Mouse (Mus musculus): ENCODE data around the gene Olfr1496. TPM values are rescaled to one million over a fixed set of nuclear protein-coding genes. Genes with fewer than 3 reads are reported as not detected.
"Not testable (repeated sequence)": the region's sequence is repeated elsewhere in the genome, so short reads cannot be mapped to it uniquely, and the experiment has no call there.

Gene Olfr1496
- polyA plus RNA-seq (2014; fragmentation: Nextera tagmentation; extraction: Ambion mirVana): not detected in 2 replicates

- H3K9me3 ChIP-seq (ENCODE audit: control insufficient read depth, low read length): no peaks in the 10 kb centered on the region
- H3K27me3 ChIP-seq (ENCODE audit: control insufficient read depth, insufficient read depth, low read length): no peaks in the 10 kb centered on the region
- H3K36me3 ChIP-seq (ENCODE audit: control insufficient read depth, insufficient read depth, low read length): no peaks in the 10 kb centered on the region
- no peak within 1 kb of the TSS for H3K4me3 ChIP-seq (ENCODE audit: low read length)
- 91% methylated on average over 1 of the region's 1 CpGs for WGBS
- H3K4me2 ChIP-seq (replicated peaks; ENCODE audit: low read depth, low read length): no peak within 1 kb of the TSS
- H3K27ac ChIP-seq (ENCODE audit: low read depth, low read length): no peak within 1 kb of the TSS
- no peak within 1 kb of the TSS for H3K9ac ChIP-seq (ENCODE audit: low read depth, low read length)
- ATAC-seq (ENCODE audit: low FRiP score, low TSS enrichment): no peak
- H3K4me1 ChIP-seq (ENCODE audit: control insufficient read depth, insufficient read depth, low read length): no peaks in the 10 kb centered on the region
These were observed at the start of gene Olfr1496 for GRCm38 (mm10) chr19:13777578-13777977. Olfr1496 (plus strand) TSS chr19:13777878.

DNA sequence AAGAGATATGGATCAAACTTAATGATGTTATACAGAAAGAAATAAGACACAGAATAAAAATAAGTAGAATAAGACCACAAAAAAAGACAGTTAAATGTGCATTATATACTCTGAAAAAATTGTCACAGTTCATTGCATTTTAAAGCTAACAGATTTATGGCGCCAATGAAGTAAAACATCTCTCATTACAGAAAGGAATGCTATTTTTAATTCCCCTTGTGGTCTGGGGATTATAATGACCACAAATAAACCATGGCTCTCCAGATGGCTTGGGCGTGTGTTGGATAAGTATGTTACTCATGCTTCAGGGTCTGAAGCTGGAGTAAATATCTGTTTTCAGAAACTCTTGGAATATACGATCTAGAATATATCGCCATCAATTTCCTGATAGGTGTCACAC, 38.2 kb upstream of the Olfr1496 start, which contains the start of gene Olfr1494:
Gene Olfr1494, plus strand, starts transcription at position 301 of the 400 bp plus-strand sequence.
- WGBS: 75% methylated on average over 4 of the region's 4 CpGs
- Histone ChIP-seq H3K4me3 (ENCODE audit: low read length) (no peak within 1 kb of the TSS), H3K9me3 (ENCODE audit: control insufficient read depth, low read length) (no peaks in the 10 kb centered on the region), H3K9ac (ENCODE audit: low read depth, low read length) (no peak within 1 kb of the TSS), H3K36me3 (ENCODE audit: control insufficient read depth, insufficient read depth, low read length) (no peaks in the 10 kb centered on the region), H3K27ac (ENCODE audit: low read depth, low read length) (no peak within 1 kb of the TSS), H3K4me1 (ENCODE audit: control insufficient read depth, insufficient read depth, low read length) (no peaks in the 10 kb centered on the region), H3K4me2 (replicated peaks; ENCODE audit: low read depth, low read length) (no peak within 1 kb of the TSS), H3K27me3 (ENCODE audit: control insufficient read depth, insufficient read depth, low read length) (no peaks in the 10 kb centered on the region)
- ATAC-seq (ENCODE audit: low FRiP score, low TSS enrichment): no peak

DNA sequence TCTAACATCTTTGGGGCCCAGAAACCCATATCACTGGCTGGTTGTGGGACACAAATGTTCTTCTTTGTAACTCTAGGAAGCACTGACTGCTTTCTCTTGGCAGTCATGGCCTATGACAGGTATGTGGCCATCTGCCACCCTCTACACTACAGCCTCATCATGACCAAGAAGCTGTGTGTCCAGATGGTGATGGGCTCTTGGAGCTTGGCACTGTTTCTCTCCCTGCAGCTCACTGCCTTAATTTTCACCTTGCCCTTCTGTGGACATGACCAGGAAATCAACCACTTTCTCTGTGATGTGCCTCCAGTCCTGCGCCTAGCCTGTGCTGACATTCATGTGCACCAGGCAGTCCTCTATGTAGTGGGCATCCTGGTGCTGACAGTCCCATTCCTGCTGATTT, 28.3 kb upstream of the Olfr1496 start:
- H3K36me3 ChIP-seq (ENCODE audit: control insufficient read depth, insufficient read depth, low read length): no peaks in the 10 kb centered on the region
- ATAC-seq (ENCODE audit: low FRiP score, low TSS enrichment): no peak
- H3K9me3 ChIP-seq (ENCODE audit: control insufficient read depth, low read length): no peaks in the 10 kb centered on the region
- H3K4me3 ChIP-seq (ENCODE audit: low read length): no peak overlapping the region
- H3K4me2 ChIP-seq (replicated peaks; ENCODE audit: low read depth, low read length): no peak overlapping the region
- no peak overlapping the region for H3K27ac ChIP-seq (ENCODE audit: low read depth, low read length)
- no peak overlapping the region for H3K9ac ChIP-seq (ENCODE audit: low read depth, low read length)
- WGBS: 89% methylated on average over 1 of the region's 1 CpGs
- no peaks in the 10 kb centered on the region for H3K27me3 ChIP-seq (ENCODE audit: control insufficient read depth, insufficient read depth, low read length)
- H3K4me1 ChIP-seq (ENCODE audit: control insufficient read depth, insufficient read depth, low read length): no peaks in the 10 kb centered on the region

DNA sequence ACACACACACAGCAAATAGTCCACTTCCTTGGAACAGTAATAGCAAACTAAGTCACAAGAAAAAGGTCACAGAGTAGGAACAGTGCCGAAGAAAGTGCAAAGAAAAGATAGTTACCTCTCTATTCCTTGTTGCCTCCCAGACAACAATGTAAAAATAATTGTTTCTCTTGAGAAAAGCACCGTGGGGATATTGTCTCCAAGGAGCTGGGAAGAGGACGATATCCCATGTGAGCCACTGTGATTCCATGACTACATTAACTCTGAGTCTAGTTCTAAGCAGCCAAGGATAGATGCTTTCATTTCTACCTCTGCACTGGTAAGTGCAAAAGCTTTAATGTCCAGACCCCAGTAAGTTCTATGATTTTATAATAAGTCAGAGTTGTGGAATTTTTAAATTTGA, 13.4 kb upstream of the Olfr1496 start, which contains the start of gene Olfr1495:
Gene Olfr1495, plus strand, starts transcription at position 301 of the 400 bp plus-strand sequence.
- 83% methylated on average over 3 of the region's 3 CpGs for WGBS
- H3K4me2 ChIP-seq (replicated peaks; ENCODE audit: low read depth, low read length): no peak within 1 kb of the TSS
- H3K27me3 ChIP-seq (ENCODE audit: control insufficient read depth, insufficient read depth, low read length): no peaks in the 10 kb centered on the region

GRCm38 (mm10) chr19:13768565-13769276, 9.0 kb upstream of the Olfr1496 start:
- H3K4me3 ChIP-seq (ENCODE audit: low read length): no peak overlapping the region
- ATAC-seq (ENCODE audit: low FRiP score, low TSS enrichment): no peak
- H3K36me3 ChIP-seq (ENCODE audit: control insufficient read depth, insufficient read depth, low read length): no peaks in the 10 kb centered on the region
- no peak overlapping the region for H3K9ac ChIP-seq (ENCODE audit: low read depth, low read length)
- no peaks in the 10 kb centered on the region for H3K9me3 ChIP-seq (ENCODE audit: control insufficient read depth, low read length)
- no peaks in the 10 kb centered on the region for H3K4me1 ChIP-seq (ENCODE audit: control insufficient read depth, insufficient read depth, low read length)
- WGBS: 89% methylated on average over 9 of the region's 9 CpGs
- no peak overlapping the region for H3K4me2 ChIP-seq (replicated peaks; ENCODE audit: low read depth, low read length)
- H3K27ac ChIP-seq (ENCODE audit: low read depth, low read length): no peak overlapping the region
- no peaks in the 10 kb centered on the region for H3K27me3 ChIP-seq (ENCODE audit: control insufficient read depth, insufficient read depth, low read length)

More for the DNA sequence above, 13.4 kb upstream of the Olfr1496 start, which contains the start of gene Olfr1495:
- no peak for ATAC-seq (ENCODE audit: low FRiP score, low TSS enrichment)
- Histone ChIP-seq H3K4me1 (ENCODE audit: control insufficient read depth, insufficient read depth, low read length) (no peaks in the 10 kb centered on the region), H3K36me3 (ENCODE audit: control insufficient read depth, insufficient read depth, low read length) (no peaks in the 10 kb centered on the region), H3K9ac (ENCODE audit: low read depth, low read length) (no peak within 1 kb of the TSS), H3K9me3 (ENCODE audit: control insufficient read depth, low read length) (no peaks in the 10 kb centered on the region), H3K4me3 (ENCODE audit: low read length) (no peak within 1 kb of the TSS), H3K27ac (ENCODE audit: low read depth, low read length) (no peak within 1 kb of the TSS)

DNA sequence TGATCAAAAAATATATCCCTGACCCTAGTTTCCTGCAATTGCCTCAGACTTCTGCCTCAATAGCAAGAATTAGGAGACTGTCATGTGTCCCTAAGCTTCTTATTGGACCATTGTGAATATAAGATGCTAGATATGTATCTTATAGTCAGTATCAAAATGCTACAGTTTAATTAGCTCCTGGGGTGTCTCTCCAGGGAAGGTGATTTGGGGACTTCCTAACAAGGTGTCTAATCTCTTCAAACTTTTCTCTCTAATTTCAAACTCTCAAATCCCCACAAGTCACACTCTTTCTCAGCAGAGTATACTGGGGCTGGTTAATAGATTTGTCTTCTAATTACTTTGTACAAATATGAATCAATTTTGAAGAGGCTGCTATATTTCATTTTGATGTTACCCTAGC, 20.4 kb downstream of the Olfr1496 start, which contains the start of gene Olfr1497:
Gene Olfr1497, minus strand, starts transcription at position 101 of the 400 bp plus-strand sequence.
- ATAC-seq (ENCODE audit: low FRiP score, low TSS enrichment): no peak
- Histone ChIP-seq H3K36me3 (ENCODE audit: control insufficient read depth, insufficient read depth, low read length) (no peaks in the 10 kb centered on the region), H3K9me3 (ENCODE audit: control insufficient read depth, low read length) (no peaks in the 10 kb centered on the region), H3K9ac (ENCODE audit: low read depth, low read length) (no peak within 1 kb of the TSS), H3K4me3 (ENCODE audit: low read length) (no peak within 1 kb of the TSS), H3K27ac (ENCODE audit: low read depth, low read length) (no peak within 1 kb of the TSS), H3K4me2 (replicated peaks; ENCODE audit: low read depth, low read length) (no peak within 1 kb of the TSS), H3K4me1 (ENCODE audit: control insufficient read depth, insufficient read depth, low read length) (no peaks in the 10 kb centered on the region), H3K27me3 (ENCODE audit: control insufficient read depth, insufficient read depth, low read length) (no peaks in the 10 kb centered on the region)

- H3K9ac ChIP-seq (ENCODE audit: low read depth, low read length); H3K4me3 ChIP-seq (ENCODE audit: low read length); ATAC-seq (ENCODE audit: low FRiP score, low TSS enrichment); H3K27me3 ChIP-seq (ENCODE audit: control insufficient read depth, insufficient read depth, low read length); H3K27ac ChIP-seq (ENCODE audit: low read depth, low read length); H3K4me1 ChIP-seq (ENCODE audit: control insufficient read depth, insufficient read depth, low read length); H3K4me2 ChIP-seq (replicated peaks; ENCODE audit: low read depth, low read length); H3K36me3 ChIP-seq (ENCODE audit: control insufficient read depth, insufficient read depth, low read length); H3K9me3 ChIP-seq (ENCODE audit: control insufficient read depth, low read length): not testable (repeated sequence)
- 74% methylated on average over 1 of the region's 1 CpGs for WGBS
These were observed 27.8 kb downstream of the Olfr1496 start for GRCm38 (mm10) chr19:13805486-13805885.

DNA sequence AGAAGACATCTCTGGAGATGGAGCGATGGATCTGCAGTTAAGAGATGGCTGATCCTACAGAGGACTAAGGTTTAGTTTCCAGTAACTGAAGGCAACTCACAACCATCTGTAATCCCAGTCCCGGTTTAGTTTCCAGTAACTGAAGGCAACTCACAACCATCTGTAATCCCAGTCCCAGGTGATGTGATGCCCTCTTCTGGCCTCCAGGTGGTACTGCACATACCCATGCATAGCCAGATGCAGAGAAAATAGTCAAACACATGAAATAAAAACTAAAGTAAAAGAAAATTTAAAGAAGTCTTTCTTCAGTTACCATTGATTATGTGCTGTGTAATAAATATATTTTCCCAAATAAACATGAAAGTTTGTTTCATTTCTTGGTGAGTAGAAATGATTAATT, 35.1 kb downstream of the Olfr1496 start:
- whole genome bisulfite sequencing: 70% methylated on average over 2 of the region's 2 CpGs
- no peak overlapping the region for H3K9ac ChIP-seq (ENCODE audit: low read depth, low read length)
- H3K4me1 ChIP-seq (ENCODE audit: control insufficient read depth, insufficient read depth, low read length): no peaks in the 10 kb centered on the region
- no peak overlapping the region for H3K4me2 ChIP-seq (replicated peaks; ENCODE audit: low read depth, low read length)
- ATAC-seq (ENCODE audit: low FRiP score, low TSS enrichment): no peak
- H3K9me3 ChIP-seq (ENCODE audit: control insufficient read depth, low read length): no peaks in the 10 kb centered on the region
- H3K27me3 ChIP-seq (ENCODE audit: control insufficient read depth, insufficient read depth, low read length): no peaks in the 10 kb centered on the region
- no peak overlapping the region for H3K4me3 ChIP-seq (ENCODE audit: low read length)
- no peak overlapping the region for H3K27ac ChIP-seq (ENCODE audit: low read depth, low read length)
- no peaks in the 10 kb centered on the region for H3K36me3 ChIP-seq (ENCODE audit: control insufficient read depth, insufficient read depth, low read length)

DNA sequence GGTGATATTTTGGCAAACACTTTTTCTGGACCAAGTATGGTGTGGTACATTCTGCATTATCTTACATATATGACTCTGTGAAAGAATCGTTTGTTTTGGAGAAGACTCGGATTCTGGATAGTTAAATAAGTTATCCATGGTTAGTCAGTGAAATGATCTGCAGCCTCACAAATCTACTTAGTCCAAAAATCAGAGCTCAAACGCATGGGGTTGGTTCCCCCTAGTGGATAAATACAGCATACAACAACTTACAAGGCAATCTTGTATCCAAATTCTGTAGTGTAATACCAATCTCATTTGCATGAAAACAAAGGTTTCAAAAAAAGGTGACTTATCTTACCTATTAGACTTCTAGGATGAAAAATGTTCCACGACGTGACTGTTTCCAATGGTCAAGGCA, 41.1 kb downstream of the Olfr1496 start:
- no peaks in the 10 kb centered on the region for H3K27me3 ChIP-seq (ENCODE audit: control insufficient read depth, insufficient read depth, low read length)
- no peaks in the 10 kb centered on the region for H3K36me3 ChIP-seq (ENCODE audit: control insufficient read depth, insufficient read depth, low read length)

More for the DNA sequence above, 41.1 kb downstream of the Olfr1496 start:
- H3K4me1 ChIP-seq (ENCODE audit: control insufficient read depth, insufficient read depth, low read length): no peaks in the 10 kb centered on the region
- 34% methylated on average over 5 of the region's 5 CpGs for WGBS
- H3K4me3 ChIP-seq (ENCODE audit: low read length): no peak overlapping the region
- H3K9me3 ChIP-seq (ENCODE audit: control insufficient read depth, low read length): no peaks in the 10 kb centered on the region
- H3K4me2 ChIP-seq (replicated peaks; ENCODE audit: low read depth, low read length): no peak overlapping the region
- no peak for ATAC-seq (ENCODE audit: low FRiP score, low TSS enrichment)
- H3K27ac ChIP-seq (ENCODE audit: low read depth, low read length): no peak overlapping the region
- no peak overlapping the region for H3K9ac ChIP-seq (ENCODE audit: low read depth, low read length)
